Mouse (Mus musculus): Measurements from ENCODE around the gene Sec23b.

DNA sequence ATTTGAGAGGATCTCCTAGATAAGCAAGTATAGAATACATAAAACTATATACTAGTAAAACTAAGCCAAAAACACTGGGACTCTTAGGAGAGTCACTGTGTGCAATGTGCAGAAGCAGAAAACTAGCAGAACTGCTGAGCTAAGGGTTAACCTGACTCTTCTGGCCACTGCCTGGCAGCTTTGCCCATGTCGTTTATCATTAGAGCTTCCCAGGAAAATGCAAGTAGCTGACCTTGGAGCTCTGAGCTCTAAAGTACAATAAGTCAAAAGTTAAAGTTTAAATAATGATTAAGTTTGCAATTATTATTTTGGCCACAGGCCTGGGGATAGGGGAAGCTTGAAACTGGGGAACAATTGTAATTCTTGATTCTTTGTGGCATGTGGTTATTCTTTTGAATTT, 10.5 kb upstream of the Sec23b start:
- TF ChIP-seq EP300 (IDR thresholded peaks at IDR 0.05; ENCODE audit: insufficient read depth, low read depth, low read length): no peak
- no peak for TF ChIP-seq POLR2A (IDR thresholded peaks at IDR 0.05; ENCODE audit: insufficient read depth, low read length)
